Mouse (Mus musculus): ENCODE results near the gene Hdgfl1. TPM values are rescaled to one million over a fixed set of nuclear protein-coding genes. Genes with fewer than 3 reads are reported as not detected.

The Hdgfl1 gene
- not detected for polyA plus RNA-seq (2012; fragmentation: generic; extraction: Trizol)

DNA sequence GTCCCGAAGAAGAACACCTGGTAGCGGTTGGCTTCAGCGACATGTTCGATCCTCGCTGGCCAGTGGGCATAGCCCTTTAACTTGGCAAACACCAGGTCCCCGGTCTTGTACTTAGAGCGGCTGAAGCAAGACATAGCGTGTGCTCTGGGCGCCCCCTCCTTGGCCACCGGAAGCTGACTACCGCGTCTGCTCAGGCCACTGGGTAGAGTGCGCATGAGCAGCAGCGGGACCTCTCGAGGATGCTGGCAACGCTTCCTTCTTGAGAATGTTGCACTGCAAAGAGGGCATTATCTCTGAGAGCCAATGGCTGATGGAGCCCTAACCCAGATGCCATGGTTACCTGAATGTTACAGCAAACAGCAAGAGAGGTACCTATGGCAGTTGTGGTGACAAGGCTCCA, at the start of gene Hdgfl1:
TSS of gene Hdgfl1 (minus strand) at position 211 of the 400 bp plus-strand sequence.
- TF ChIP-seq POLR2A (IDR thresholded peaks at IDR 0.05; ENCODE audit: insufficient read length, low read depth) (no peak), MAX (IDR thresholded peaks at IDR 0.05; ENCODE audit: low read depth) (no peak), POLR2AphosphoS2 (IDR thresholded peaks at IDR 0.05; ENCODE audit: insufficient read length, low read depth) (no peak), TCF12 (IDR thresholded peaks at IDR 0.05; ENCODE audit: insufficient read depth, poor library complexity, severe bottlenecking) (no peak), MYOD1 (IDR thresholded peaks at IDR 0.05; ENCODE audit: control insufficient read depth in 1 of 3, insufficient read length in 2 of 3, low read depth in 2 of 3) (no peak), SRF (IDR thresholded peaks at IDR 0.05; ENCODE audit: control insufficient read depth, insufficient read length, low read depth) (no peak), E2F4 (IDR thresholded peaks at IDR 0.05; ENCODE audit: insufficient read depth) (no peak), TCF3 (IDR thresholded peaks at IDR 0.05; ENCODE audit: insufficient read length, low read depth) (no peak), CEBPB (IDR thresholded peaks at IDR 0.05; ENCODE audit: insufficient read depth, poor library complexity, severe bottlenecking) (no peak), MYOG (IDR thresholded peaks at IDR 0.05; ENCODE audit: control insufficient read depth in 1 of 3, insufficient read depth in 1 of 3, insufficient read length in 2 of 3, low read depth in 2 of 3) (no peak), REST (IDR thresholded peaks at IDR 0.05; ENCODE audit: insufficient read depth, insufficient read length) (no peak), USF1 (IDR thresholded peaks at IDR 0.05; ENCODE audit: low read depth) (no peak)
- Histone ChIP-seq H3K27me3 (ENCODE audit: control insufficient read depth, insufficient read depth, insufficient read length) (no peaks in the 10 kb centered on the region), H3K4me2 (ENCODE audit: low read depth) (no peak within 1 kb of the TSS), H3K79me2 (ENCODE audit: control insufficient read depth, insufficient read depth) (no peaks in the 10 kb centered on the region), H3K4me3 (no peak within 1 kb of the TSS), H3ac (ENCODE audit: control insufficient read depth, insufficient read length) (no peak within 1 kb of the TSS), H3K36me3 (ENCODE audit: control insufficient read depth, insufficient read depth) (no peaks in the 10 kb centered on the region)

DNA sequence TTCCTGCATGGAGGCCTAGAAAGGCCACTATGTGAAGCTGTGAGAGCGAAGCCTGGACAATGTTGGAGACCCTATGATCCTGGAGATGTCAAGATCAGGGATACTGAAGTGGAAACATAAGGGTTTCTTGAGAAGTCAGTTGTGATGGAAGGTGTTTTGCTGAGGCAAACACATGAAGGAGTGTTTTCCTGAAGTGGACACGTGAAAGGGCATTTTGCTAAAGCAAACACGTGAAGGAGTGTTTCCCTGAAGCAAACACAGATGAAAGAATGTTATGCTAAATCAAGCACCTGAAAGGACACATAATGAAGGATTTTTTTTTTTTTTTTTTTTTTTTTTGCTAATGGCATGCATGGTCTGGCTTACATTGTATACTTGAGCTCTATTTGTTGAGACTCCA, 25.5 kb upstream of the Hdgfl1 start:
- no peaks in the 10 kb centered on the region for H3K27me3 ChIP-seq (ENCODE audit: control insufficient read depth, insufficient read depth, insufficient read length)
- no peak overlapping the region for H3K4me3 ChIP-seq
- TF ChIP-seq MAX (IDR thresholded peaks at IDR 0.05; ENCODE audit: low read depth) (no peak), POLR2A (IDR thresholded peaks at IDR 0.05; ENCODE audit: insufficient read length, low read depth) (no peak), TCF12 (IDR thresholded peaks at IDR 0.05; ENCODE audit: insufficient read depth, poor library complexity, severe bottlenecking) (no peak), TCF3 (IDR thresholded peaks at IDR 0.05; ENCODE audit: insufficient read length, low read depth) (no peak), USF1 (IDR thresholded peaks at IDR 0.05; ENCODE audit: low read depth) (no peak), E2F4 (IDR thresholded peaks at IDR 0.05; ENCODE audit: insufficient read depth) (no peak), REST (IDR thresholded peaks at IDR 0.05; ENCODE audit: insufficient read depth, insufficient read length) (no peak), SRF (IDR thresholded peaks at IDR 0.05; ENCODE audit: control insufficient read depth, insufficient read length, low read depth) (no peak), CEBPB (IDR thresholded peaks at IDR 0.05; ENCODE audit: insufficient read depth, poor library complexity, severe bottlenecking) (no peak), POLR2AphosphoS2 (IDR thresholded peaks at IDR 0.05; ENCODE audit: insufficient read length, low read depth) (no peak), MYOD1 (IDR thresholded peaks at IDR 0.05; ENCODE audit: control insufficient read depth in 1 of 3, insufficient read length in 2 of 3, low read depth in 2 of 3) (no peak), MYOG (IDR thresholded peaks at IDR 0.05; ENCODE audit: control insufficient read depth in 1 of 3, insufficient read depth in 1 of 3, insufficient read length in 2 of 3, low read depth in 2 of 3) (no peak)
- H3K79me2 ChIP-seq (ENCODE audit: control insufficient read depth, insufficient read depth), result no peaks in the 10 kb centered on the region
- no peaks in the 10 kb centered on the region for H3K36me3 ChIP-seq (ENCODE audit: control insufficient read depth, insufficient read depth)
- H3K4me2 ChIP-seq (ENCODE audit: low read depth), result no peak overlapping the region
- no peak overlapping the region for H3ac ChIP-seq (ENCODE audit: control insufficient read depth, insufficient read length)

DNA sequence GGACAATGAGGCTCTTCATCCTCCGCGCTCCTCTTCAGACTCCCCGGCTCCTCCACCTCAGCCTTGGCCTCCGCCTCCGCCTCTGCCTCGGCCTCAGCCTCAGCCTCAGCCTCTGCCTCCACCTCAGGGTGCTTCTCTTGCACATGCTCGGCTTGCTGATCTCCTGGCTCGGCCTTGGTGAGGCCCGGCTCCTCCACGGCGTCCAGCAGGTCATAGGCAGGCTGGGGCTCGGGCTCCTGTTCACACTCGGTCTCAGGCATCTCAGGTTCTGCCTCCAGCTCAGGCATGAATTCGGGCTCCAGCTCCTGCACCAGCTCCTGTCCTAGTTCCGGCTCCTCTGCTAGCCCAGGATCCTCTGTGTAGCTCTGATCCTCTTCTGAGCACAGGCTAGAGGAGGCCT, 541 bp downstream of the Hdgfl1 start:
- Histone ChIP-seq H3K36me3 (ENCODE audit: control insufficient read depth, insufficient read depth) (no peaks in the 10 kb centered on the region), H3ac (ENCODE audit: control insufficient read depth, insufficient read length) (no peak overlapping the region), H3K79me2 (ENCODE audit: control insufficient read depth, insufficient read depth) (no peaks in the 10 kb centered on the region), H3K27me3 (ENCODE audit: control insufficient read depth, insufficient read depth, insufficient read length) (no peaks in the 10 kb centered on the region), H3K4me2 (ENCODE audit: low read depth) (no peak overlapping the region), H3K4me3 (no peak overlapping the region)
- no peak for TF ChIP-seq MYOD1 (IDR thresholded peaks at IDR 0.05; ENCODE audit: control insufficient read depth in 1 of 3, insufficient read length in 2 of 3, low read depth in 2 of 3)
- TF ChIP-seq TCF12 (IDR thresholded peaks at IDR 0.05; ENCODE audit: insufficient read depth, poor library complexity, severe bottlenecking), result no peak
- no peak for TF ChIP-seq USF1 (IDR thresholded peaks at IDR 0.05; ENCODE audit: low read depth)
- TF ChIP-seq SRF (IDR thresholded peaks at IDR 0.05; ENCODE audit: control insufficient read depth, insufficient read length, low read depth), result no peak

DNA sequence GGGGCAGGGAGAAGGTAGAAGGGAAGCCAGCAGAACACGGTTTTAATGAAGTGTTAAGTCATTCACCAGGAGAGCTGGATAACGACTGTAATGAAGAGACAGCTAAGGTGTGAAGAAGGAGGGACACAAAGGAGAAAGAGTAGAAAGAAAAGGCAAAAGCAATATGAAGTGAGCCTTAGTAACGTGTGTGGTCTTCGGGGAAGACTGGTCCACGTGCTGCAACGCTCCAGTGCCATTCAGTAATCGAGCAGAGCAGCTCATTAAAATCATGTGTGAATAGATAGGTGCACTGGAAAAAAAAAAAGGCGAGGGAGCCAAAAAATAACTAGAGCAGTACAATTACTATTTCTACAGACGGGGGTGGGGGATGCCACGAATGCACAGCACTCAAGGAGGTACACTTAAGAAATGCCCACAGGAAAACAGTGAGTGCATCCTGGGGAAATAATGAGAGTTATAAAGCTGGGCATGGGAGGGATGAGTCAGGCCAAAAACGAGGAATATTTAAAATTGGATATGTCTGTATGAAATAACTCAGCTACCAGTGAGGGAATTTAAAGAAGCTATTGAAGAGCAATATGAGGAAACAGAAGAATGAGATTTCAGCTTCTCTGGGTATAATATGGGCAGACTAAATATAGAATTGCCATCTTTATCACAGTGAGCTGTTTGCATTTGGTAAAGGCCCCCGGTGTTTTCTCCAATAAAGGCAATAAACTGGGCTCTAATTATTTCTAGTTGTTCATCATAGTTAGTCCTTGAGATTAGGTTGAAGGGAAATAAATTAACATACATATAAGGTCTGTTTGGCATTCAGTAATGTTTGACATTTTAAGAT, 7.8 kb downstream of the Hdgfl1 start:
- H3ac ChIP-seq (ENCODE audit: control insufficient read depth, insufficient read length), result no peak overlapping the region
- no peaks in the 10 kb centered on the region for H3K79me2 ChIP-seq (ENCODE audit: control insufficient read depth, insufficient read depth)
- no peaks in the 10 kb centered on the region for H3K27me3 ChIP-seq (ENCODE audit: control insufficient read depth, insufficient read depth, insufficient read length)
- no peak overlapping the region for H3K4me3 ChIP-seq
- H3K4me2 ChIP-seq (ENCODE audit: low read depth), result no peak overlapping the region
- no peaks in the 10 kb centered on the region for H3K36me3 ChIP-seq (ENCODE audit: control insufficient read depth, insufficient read depth)
- TF ChIP-seq POLR2A (IDR thresholded peaks at IDR 0.05; ENCODE audit: insufficient read length, low read depth), result no peak
- TF ChIP-seq TCF3 (IDR thresholded peaks at IDR 0.05; ENCODE audit: insufficient read length, low read depth), result no peak
- no peak for TF ChIP-seq MYOD1 (IDR thresholded peaks at IDR 0.05; ENCODE audit: control insufficient read depth in 1 of 3, insufficient read length in 2 of 3, low read depth in 2 of 3)
- no peak for TF ChIP-seq E2F4 (IDR thresholded peaks at IDR 0.05; ENCODE audit: insufficient read depth)
- TF ChIP-seq USF1 (IDR thresholded peaks at IDR 0.05; ENCODE audit: low read depth), result no peak

DNA sequence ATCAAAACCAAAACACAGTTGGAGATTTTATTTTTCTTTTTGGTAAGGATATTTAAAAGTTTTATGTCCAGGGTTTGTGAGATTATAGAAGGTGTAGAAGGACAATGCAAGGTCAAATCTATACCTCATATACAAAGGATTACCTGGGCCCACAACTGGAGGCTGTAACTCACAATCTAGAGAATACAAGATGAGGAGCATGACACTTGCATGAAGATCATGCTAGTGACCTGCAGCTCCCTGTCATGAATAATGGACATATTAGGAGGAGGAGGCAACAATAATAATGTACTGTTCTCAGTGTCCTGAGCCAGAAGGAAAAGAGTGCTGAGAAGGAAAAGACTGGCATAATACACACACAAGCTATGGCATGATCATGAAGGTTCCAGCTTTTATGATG, 17.1 kb downstream of the Hdgfl1 start:
- no peak overlapping the region for H3K4me3 ChIP-seq
- H3K4me2 ChIP-seq (ENCODE audit: low read depth), result no peak overlapping the region
- no peak overlapping the region for H3ac ChIP-seq (ENCODE audit: control insufficient read depth, insufficient read length)
- H3K36me3 ChIP-seq (ENCODE audit: control insufficient read depth, insufficient read depth), result no peaks in the 10 kb centered on the region
- no peak for TF ChIP-seq USF1 (IDR thresholded peaks at IDR 0.05; ENCODE audit: low read depth)
- TF ChIP-seq SRF (IDR thresholded peaks at IDR 0.05; ENCODE audit: control insufficient read depth, insufficient read length, low read depth), result no peak
- no peak for TF ChIP-seq CEBPB (IDR thresholded peaks at IDR 0.05; ENCODE audit: insufficient read depth, poor library complexity, severe bottlenecking)
- no peak for TF ChIP-seq POLR2AphosphoS2 (IDR thresholded peaks at IDR 0.05; ENCODE audit: insufficient read length, low read depth)
- no peak for TF ChIP-seq POLR2A (IDR thresholded peaks at IDR 0.05; ENCODE audit: insufficient read length, low read depth)
- TF ChIP-seq MYOD1 (IDR thresholded peaks at IDR 0.05; ENCODE audit: control insufficient read depth in 1 of 3, insufficient read length in 2 of 3, low read depth in 2 of 3), result no peak
- TF ChIP-seq E2F4 (IDR thresholded peaks at IDR 0.05; ENCODE audit: insufficient read depth), result no peak
- no peak for TF ChIP-seq REST (IDR thresholded peaks at IDR 0.05; ENCODE audit: insufficient read depth, insufficient read length)
- TF ChIP-seq TCF3 (IDR thresholded peaks at IDR 0.05; ENCODE audit: insufficient read length, low read depth), result no peak
- TF ChIP-seq MYOG (IDR thresholded peaks at IDR 0.05; ENCODE audit: control insufficient read depth in 1 of 3, insufficient read depth in 1 of 3, insufficient read length in 2 of 3, low read depth in 2 of 3), result no peak
- no peak for TF ChIP-seq TCF12 (IDR thresholded peaks at IDR 0.05; ENCODE audit: insufficient read depth, poor library complexity, severe bottlenecking)
- TF ChIP-seq MAX (IDR thresholded peaks at IDR 0.05; ENCODE audit: low read depth), result no peak
- no peaks in the 10 kb centered on the region for H3K27me3 ChIP-seq (ENCODE audit: control insufficient read depth, insufficient read depth, insufficient read length)
- H3K79me2 ChIP-seq (ENCODE audit: control insufficient read depth, insufficient read depth), result no peaks in the 10 kb centered on the region
